Mouse (Mus musculus) adrenal gland (tissue): Measurements from ENCODE around the gene Olfr414.

Experiments used
- intact Hi-C: fragments of 180-260 bp; cut with DNase I; formaldehyde crosslinking; loops from one replicate; pipeline ENCODE4 v1.15.1; 2025
- long read RNA-seq, 2 experiments: library from polyadenylated mRNA; unstranded; transcript quantifications; one replicate each; pipeline ENCODE4 v2.0.0; 2020; ENCODE audit warnings: borderline replicate concordance in 1 of 2; ENCODE audit not compliant: insufficient replicate concordance in 1 of 2

The Olfr414 gene
- long read RNA-seq, experiment 1, result 0 reads
- long read RNA-seq, experiment 2, result 0 reads

DNA sequence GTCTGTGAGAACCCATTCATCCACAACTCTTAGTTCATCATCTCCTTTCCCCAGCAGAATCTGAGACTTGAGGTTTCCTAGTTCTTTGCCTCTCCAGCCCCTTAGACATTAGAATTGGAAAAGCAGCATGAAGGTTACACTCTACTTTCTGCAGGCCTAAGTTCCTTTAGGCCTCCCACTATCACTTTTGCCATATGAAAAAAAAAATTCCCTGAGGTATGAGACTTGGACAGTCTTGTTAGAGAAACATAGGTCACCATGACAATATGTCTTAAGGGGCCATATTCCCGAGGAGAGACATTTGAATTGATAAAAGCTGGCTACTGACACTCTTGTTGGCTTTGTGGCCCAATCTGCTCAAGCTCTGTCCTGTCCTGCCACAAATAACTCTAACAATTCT lies at the start of gene Olfr414:
Gene Olfr414, plus strand, starts transcription at position 301 of the 400 bp plus-strand sequence.
- intact Hi-C loops, result no loop called here

DNA sequence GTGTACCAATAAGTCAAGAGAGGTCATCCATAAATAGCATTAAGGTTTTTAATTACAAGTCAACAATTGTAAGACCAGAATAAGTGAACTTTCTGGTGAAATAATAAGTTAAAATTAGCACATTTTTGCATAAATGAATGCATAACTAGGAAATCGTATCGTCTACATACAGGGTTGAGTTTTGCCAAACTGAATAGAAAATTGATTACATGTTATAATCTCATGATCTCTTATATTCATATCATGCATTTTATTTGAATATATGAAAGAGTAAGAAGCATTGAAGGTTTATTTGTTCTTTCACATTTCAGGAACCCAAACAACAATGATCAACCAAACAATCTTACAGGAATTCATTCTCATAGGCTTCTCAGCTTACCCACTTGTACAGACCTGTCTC lies 33.1 kb upstream of the Olfr414 start, which contains the start of gene Olfr248:
Gene Olfr248, plus strand, starts transcription at position 301 of the 400 bp plus-strand sequence.
- intact Hi-C loops, result no loop called here

DNA sequence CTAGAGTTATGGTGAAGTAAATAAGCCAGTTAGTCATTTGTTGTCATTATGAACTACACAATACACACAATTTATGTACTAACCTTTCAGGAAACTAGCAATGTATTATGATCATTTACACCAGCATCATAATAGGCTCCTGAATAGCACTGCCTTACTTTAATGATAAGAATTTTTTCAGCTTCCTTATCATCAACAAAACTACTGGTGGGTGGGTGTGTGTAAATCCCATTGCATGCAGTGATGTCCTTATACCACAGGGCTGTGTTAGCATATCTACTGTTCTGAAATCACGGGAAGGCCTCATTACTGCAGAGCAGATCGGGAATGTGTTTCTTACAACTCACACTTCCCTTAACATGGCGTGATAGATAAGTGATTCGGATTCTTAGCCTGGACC lies 905 bp upstream of the Olfr414 start:
- intact Hi-C loops, result no loop called here

DNA sequence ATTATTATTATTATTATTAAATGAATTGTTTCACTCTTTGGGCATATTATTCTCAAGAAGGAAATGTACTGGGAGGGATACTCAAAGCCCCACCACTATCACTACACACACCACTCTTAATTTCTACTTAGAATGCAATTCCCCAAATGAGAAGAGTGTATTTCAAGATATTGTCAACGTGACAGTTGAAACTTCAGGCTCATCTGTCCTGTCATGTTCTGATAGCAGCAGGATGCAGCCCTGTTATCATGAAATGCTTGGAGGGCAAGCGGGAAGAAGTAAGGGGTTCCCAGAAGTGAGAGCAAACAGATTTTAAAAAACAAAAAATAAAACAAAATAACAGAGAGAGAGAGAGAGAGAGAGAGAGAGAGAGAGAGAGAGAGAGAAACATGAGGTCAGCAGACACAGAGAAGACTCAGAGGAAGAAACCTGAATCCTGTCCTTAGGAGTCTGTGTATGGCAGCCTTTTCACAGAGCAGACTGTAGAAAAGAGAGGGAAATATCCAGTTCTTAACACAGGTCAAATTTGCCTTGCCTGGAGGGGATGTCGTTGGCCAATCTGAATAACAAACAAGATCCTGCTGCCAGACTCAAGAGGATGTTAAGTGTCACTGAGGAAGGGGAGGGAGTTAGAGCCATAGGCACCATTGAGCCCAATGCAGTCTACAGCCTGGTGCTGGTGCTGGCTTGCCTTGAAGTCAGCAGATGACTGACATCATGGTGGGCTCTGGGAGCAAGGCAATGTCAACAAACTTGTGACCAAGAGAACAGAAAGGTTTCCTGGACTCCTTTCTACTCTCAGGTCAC lies 2.5 kb downstream of the Olfr414 start:
- intact Hi-C loops, result no loop called here

DNA sequence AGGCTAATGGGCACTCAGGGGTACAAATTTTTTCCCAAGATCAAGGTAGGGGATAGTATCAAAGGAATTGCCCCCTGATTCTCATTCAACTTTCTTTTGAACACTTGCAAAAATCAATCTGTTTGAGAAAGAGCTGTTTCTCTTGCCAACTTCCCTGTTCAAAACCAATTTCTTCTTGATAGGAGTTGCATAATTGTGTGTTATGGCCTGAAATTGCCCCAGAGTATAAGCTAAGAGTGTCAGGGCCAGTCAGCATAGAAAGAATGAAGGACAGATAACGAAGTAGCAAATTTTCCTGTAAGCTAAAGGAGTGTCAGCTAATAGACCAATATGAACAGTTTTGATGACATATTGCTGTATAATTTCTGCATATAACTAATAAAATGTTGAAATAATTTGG lies 3.5 kb downstream of the Olfr414 start:
- intact Hi-C loops, result no loop called here

DNA sequence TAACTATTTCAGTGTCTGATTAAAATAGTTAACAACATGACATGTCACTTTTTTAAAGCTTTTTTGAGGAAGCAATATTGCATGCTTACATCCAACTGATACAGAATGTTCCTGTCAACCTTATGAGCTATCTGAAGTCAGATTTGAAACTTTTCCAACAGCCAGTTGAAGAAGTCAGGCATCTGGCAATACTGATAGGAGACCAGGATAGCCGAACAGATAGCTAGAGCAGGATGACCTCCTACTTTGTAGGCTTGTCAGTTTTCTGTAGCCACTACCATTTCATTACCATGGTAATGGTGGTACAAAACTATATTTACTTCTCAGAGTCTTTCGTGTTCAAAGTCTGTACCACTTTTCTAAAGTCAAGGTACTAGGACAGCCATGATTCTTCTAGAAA lies 4.5 kb downstream of the Olfr414 start:
- intact Hi-C loops, result no loop called here

DNA sequence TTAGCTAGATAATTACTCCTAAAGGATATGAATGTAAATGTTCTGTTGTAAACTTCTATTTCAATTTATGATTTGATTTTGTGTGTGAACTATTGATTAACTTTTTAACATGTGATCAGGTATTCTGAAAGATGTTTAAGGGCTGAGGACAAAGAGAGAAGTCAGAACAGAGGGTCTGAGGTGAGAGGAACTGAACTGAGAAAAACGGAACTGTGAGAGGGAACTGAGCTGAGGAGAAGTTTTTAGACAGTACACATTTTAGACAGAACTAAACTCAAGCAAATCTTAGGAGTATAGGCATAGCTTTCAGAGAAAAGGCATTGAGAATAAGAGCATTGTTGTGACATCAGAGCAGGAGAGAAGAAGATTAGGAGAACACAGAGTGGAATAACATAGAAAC lies 10.3 kb downstream of the Olfr414 start:
- intact Hi-C loops, result no loop called here

DNA sequence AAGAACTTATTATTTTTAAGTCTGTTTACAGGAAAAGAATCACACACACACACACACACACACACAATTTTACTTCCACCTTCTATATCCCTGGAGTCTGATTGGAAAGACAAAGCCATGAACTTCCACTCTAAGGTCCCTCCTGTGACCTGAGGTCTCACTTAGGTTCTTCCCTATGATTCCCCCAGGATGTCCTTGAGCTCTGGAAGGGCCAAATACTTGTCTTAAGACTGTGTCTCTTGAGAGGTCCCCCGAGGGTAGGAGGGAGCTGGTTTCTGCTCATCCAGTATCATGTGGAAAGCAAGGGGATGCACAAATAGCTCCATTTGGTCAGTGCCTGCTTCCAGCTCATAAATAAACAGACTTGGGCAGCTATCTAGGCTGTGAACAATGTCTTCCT lies 17.9 kb downstream of the Olfr414 start, which contains the start of gene Olfr220:
Gene Olfr220, plus strand, starts transcription at position 301 of the 400 bp plus-strand sequence.
- intact Hi-C loops, result no loop called here

DNA sequence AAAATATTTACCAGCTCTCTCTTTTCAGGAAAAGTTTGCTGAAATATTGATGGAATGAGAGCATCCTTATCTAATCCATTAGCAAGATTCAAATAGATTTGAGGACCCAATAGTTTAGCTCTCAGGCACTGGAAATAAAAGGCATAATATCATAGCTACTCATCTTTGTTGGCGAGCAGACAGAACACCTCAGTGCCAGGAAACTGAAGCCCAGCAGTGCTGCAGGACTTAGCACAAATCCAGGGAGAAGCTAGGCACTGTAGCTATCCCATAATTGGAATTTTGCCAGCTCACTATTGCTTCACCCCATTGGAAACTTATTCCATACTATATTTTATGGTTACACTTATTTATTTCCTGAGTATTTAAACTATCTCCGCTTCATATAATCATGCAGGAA lies 31.2 kb downstream of the Olfr414 start:
- intact Hi-C loops, result no loop called here

DNA sequence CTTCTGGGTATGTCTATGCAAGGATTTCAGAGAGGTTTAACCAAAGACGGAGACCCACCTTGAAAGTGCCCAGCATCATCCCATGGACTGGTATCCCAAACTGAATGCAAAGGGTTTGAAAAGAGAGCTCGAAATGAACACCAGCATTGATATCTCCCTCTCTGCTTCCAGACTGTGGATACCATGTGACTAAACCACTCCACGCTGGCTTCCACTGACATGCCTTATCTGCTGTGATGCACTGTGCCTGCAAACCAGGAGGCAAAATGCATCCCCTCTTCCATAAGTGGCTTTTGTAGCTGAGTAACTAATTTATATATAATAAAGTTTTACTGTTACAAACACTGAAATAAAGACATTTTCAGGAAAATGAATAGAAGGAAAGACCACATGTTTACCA lies 41.5 kb downstream of the Olfr414 start:
- intact Hi-C loops, result loop anchor here (5.0 kb wide), 2 partner anchors 298 to 1008 kb away; no protein-coding TSS in a partner anchor

DNA sequence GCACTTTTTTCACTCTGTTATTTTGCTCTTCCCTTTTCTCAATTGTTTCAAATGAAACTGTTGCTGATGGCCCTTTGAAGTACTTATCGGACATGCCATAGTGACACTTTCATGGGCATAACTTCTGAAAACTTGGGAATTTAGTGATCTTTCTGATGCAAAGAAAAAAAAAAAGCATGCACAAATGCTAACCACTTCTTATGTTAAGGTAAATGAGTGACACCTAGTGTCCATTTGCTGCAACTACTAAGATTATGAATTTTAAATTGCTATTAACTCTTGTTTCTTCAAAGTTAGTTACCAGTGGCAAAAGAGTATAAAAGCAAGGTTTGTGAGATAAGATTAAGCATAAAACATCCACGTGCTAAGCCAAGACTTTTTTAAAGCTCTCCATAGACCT lies 42.4 kb downstream of the Olfr414 start:
- intact Hi-C loops, result loop anchor here (5.0 kb wide), 2 partner anchors 299 to 1009 kb away; no protein-coding TSS in a partner anchor

DNA sequence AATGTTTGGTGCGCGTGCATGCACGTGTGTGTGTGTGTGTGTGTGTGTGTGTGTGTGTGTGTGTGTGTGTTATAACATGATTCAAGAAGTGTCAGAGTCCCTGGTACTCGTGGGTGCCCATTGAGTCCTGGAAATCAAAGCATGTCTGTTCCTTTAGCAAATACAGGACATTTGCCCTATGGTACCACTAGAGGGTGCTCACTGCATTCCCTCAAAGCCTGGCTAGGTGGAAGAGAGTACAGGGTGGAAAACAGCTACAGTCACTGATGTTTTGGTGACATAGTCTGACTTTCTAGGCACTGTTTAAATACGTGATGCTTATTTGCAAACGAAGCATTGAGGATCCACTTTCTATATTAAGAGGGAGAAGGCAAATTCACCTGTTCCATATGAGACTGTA lies 45.9 kb downstream of the Olfr414 start:
- intact Hi-C loops, result loop anchor here (2.0 to 5.0 kb wide), 3 partner anchors 83 to 1012 kb away; no protein-coding TSS in a partner anchor

DNA sequence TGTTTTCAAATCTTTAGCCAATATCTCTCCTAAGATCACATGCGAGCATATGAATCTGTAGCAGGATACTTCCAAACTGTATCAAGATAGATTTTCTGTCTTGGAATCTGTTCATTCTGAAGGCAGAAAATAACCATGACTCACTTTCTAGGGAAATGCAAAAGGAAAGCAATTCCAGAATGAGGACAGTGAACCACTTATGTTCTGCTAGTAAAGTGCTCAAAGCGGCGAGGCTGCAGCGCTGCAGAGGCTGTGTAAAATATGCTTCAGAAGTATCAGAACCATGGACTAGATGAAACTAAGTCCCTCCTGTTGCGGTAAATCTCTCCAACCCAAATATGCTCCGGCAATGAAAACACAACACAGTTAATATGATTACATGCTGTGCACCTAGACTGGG lies 58.7 kb downstream of the Olfr414 start:
- intact Hi-C loops, result no loop called here
